ENCODE assay signal across 18 mouse cellular contexts in genomic region chr12:111352520-111352919, GRCm38 (mm10). TPM values are rescaled to one million over a fixed set of nuclear protein-coding genes. Genes with fewer than 3 reads are reported as not detected.
DNase-seq lines count a peak whose midpoint lies in the region; ATAC-seq lines count a peak whose summit lies in the region.
"Had no signal": no experiment of that assay in that cellular context is flagged by ENCODE, and none has a peak within 500 bp of the region (broad histone marks: within the 10 kb centered on the region; RNA-seq: fewer than 3 reads in every experiment).

No protein-coding gene starts in this region.

- H3K9me3 ChIP-seq in midbrain, embryonic 13.5 days = no peaks in the 10 kb centered on the region
- H3K9me3 ChIP-seq in midbrain, embryonic 11.5 days (ENCODE audit: control insufficient read depth, low read length) = no peaks in the 10 kb centered on the region
- H3K9me3 ChIP-seq: embryonic facial prominence, embryonic 10.5 days; liver, embryonic 15.5 days had no signal

- H3K9ac ChIP-seq in midbrain, embryonic 13.5 days (replicated peaks) = no peak overlapping the region
- H3K9ac ChIP-seq in midbrain, embryonic 11.5 days (ENCODE audit: low read length) = no peak overlapping the region
- H3K9ac ChIP-seq: forebrain, postnatal 0 days; limb, embryonic 12.5 days; liver, embryonic 15.5 days had no signal

- H3K36me3 ChIP-seq in midbrain, embryonic 13.5 days = 0 out of 2 replicates have a peak, but pooled peaks cover 4% of the 10 kb centered on the region
- H3K36me3 ChIP-seq in midbrain, embryonic 11.5 days (ENCODE audit: control insufficient read depth, insufficient read depth, low read length) = no peaks in the 10 kb centered on the region
- H3K36me3 ChIP-seq: liver, embryonic 15.5 days had no signal

- ATAC-seq in midbrain, embryonic 13.5 days = no peak
- ATAC-seq in midbrain, embryonic 11.5 days (ENCODE audit: low FRiP score) = no peak
- ATAC-seq: forebrain, postnatal 0 days had no signal

- intact Hi-C loops in left cerebral cortex, postnatal 4 days (cut with DNase I) = no loop called here

- peak; percentile 26 for DNase-seq in gastrocnemius, postnatal 10 days
- DNase-seq in gastrocnemius, postnatal 4 days (ENCODE audit: low spot score in 2 of 2) = no peak
- peak; percentile 39 for DNase-seq in left cerebral cortex, postnatal 4 days
- no peak for DNase-seq in left cerebral cortex, adult 18-20 months (ENCODE audit: low spot score in 2 of 2)
- no peak for DNase-seq in midbrain, embryonic 11.5 days (ENCODE audit: low spot score, missing footprints)
- no peak for DNase-seq in urinary bladder, adult 18-20 months (ENCODE audit: low spot score in 2 of 2)
- DNase-seq in embryo, embryonic 10.5 days (ENCODE audit: low spot score) = no peak
- DNase-seq: cerebellum, postnatal 25 days; forebrain, postnatal 0 days; layer of hippocampus, postnatal 36 days; thymus, postnatal 36 days had no signal

- whole genome bisulfite sequencing in midbrain, embryonic 13.5 days = 89% methylated on average over 10 of the region's 10 CpGs
- 90% methylated on average over 10 of the region's 10 CpGs for WGBS in midbrain, embryonic 11.5 days

- peaks cover 56% of the 10 kb centered on the region for H3K4me1 ChIP-seq in midbrain, embryonic 13.5 days (replicated peaks)
- peaks cover 16% of the 10 kb centered on the region for H3K4me1 ChIP-seq in midbrain, embryonic 11.5 days (ENCODE audit: control insufficient read depth, insufficient read depth, low read length)

- H3K4me2 ChIP-seq in midbrain, embryonic 13.5 days (replicated peaks) = no peak overlapping the region
- H3K4me2 ChIP-seq in midbrain, embryonic 11.5 days = no peak overlapping the region
- H3K4me2 ChIP-seq: heart, embryonic 11.5 days; limb, embryonic 12.5 days; liver, embryonic 15.5 days had no signal

- H3K27ac ChIP-seq in midbrain, embryonic 13.5 days = peak overlapping the region; percentile 25; the same call in 1 of the 2 replicates
- H3K27ac ChIP-seq in midbrain, embryonic 11.5 days (ENCODE audit: low read depth, low read length) = no peak overlapping the region
- H3K27ac ChIP-seq: embryonic facial prominence, embryonic 10.5 days; limb, embryonic 12.5 days had no signal

- H3K27me3 ChIP-seq in midbrain, embryonic 13.5 days = no peaks in the 10 kb centered on the region
- no peaks in the 10 kb centered on the region for H3K27me3 ChIP-seq in midbrain, embryonic 11.5 days (ENCODE audit: control insufficient read depth, insufficient read depth, low read length)
- H3K27me3 ChIP-seq: limb, embryonic 12.5 days; liver, embryonic 15.5 days had no signal

- H3K4me3 ChIP-seq in midbrain, embryonic 13.5 days (replicated peaks) = no peak overlapping the region
- H3K4me3 ChIP-seq in midbrain, embryonic 11.5 days (ENCODE audit: low read depth, low read length) = no peak overlapping the region
- H3K4me3 ChIP-seq: embryonic facial prominence, embryonic 10.5 days; limb, embryonic 12.5 days; liver, embryonic 15.5 days had no signal

RNA-seq across cellular contexts. Expression of gene Cdc42bpb, which starts 25.0 kb away (rescaled TPM):
- 10 to 100 TPM; 48.3 to 55.8 TPM for total RNA-seq in gastrocnemius, postnatal 10 days (2021)
- total RNA-seq in gastrocnemius, postnatal 4 days (2021) = 10 to 100 TPM; 69.1 to 74.5 TPM
- 100 to 1,000 TPM; 153 to 168 TPM for total RNA-seq in left cerebral cortex, postnatal 4 days (2021)
- total RNA-seq in left cerebral cortex, adult 18-20 months (2021) = 100 to 1,000 TPM; 130 to 138 TPM
- polyA plus RNA-seq in midbrain, embryonic 13.5 days (2015; fragmentation: Nextera tagmentation; extraction: Ambion mirVana) = 37.7 and 39.8 TPM in 2 replicates
- 28.1 and 28.2 TPM in 2 replicates for polyA plus RNA-seq in midbrain, embryonic 11.5 days (2014; fragmentation: Nextera tagmentation; extraction: Ambion mirVana)

RNA-seq across cellular contexts. Expression of gene Lbhd2, which starts 54.1 kb away (rescaled TPM):
- under 1 TPM in 1 of 2 experiments, not detected in 1; 0.70 TPM for total RNA-seq in gastrocnemius, postnatal 10 days (2021)
- total RNA-seq in gastrocnemius, postnatal 4 days (2021) = under 1 TPM in 1 of 2 experiments, not detected in 1; 0.59 TPM
- 1 to 10 TPM; 1.4 to 4.0 TPM for total RNA-seq in left cerebral cortex, postnatal 4 days (2021)
- total RNA-seq in left cerebral cortex, adult 18-20 months (2021) = 1 to 10 TPM; 2.2 to 3.7 TPM
- 0.32 TPM in 1 of 2 replicates, not detected in the other for polyA plus RNA-seq in midbrain, embryonic 13.5 days (2015; fragmentation: Nextera tagmentation; extraction: Ambion mirVana)
- not detected in 2 replicates for polyA plus RNA-seq in midbrain, embryonic 11.5 days (2014; fragmentation: Nextera tagmentation; extraction: Ambion mirVana)
- total RNA-seq: gastrocnemius, adult 8-10 months; heart, postnatal 25 days had no signal
- polyA plus RNA-seq: embryonic facial prominence, embryonic 10.5 days; liver, embryonic 15.5 days had no signal

Comparison
In these comparisons a context has a peak if more than half of its experiments do, and no peak if none do; other contexts are left out.
1. DNase-seq: peak in gastrocnemius, postnatal 10 days (single experiment) and left cerebral cortex, postnatal 4 days (single experiment); none in gastrocnemius, postnatal 4 days (0 of 2), left cerebral cortex, adult 18-20 months (0 of 2), midbrain, embryonic 11.5 days (single experiment), urinary bladder, adult 18-20 months (0 of 2) and embryo, embryonic 10.5 days (single experiment).